Mouse (Mus musculus) stomach, postnatal 0 days (tissue): ENCODE measurements around the gene Igfbp5. TPM values are rescaled to one million over a fixed set of nuclear protein-coding genes. Genes with fewer than 3 reads are reported as not detected.

ENCODE experiments used
- ATAC-seq: fragments of 200-750 bp; cut with Nextera tagmentation; 2 replicates; pipeline ENCODE4 v1.8.0; 2017; ENCODE audit not compliant: low FRiP score, low TSS enrichment
- DNase-seq: peaks from one replicate; pipeline ENCODE4 v3.0.0-alpha.2; 2016; ENCODE audit warnings: low spot score
- H3K27ac ChIP-seq: fragments of 300-500 bp; sonication (generic); replicated peaks from 2 replicates; pipeline ENCODE4 v1.5.1; 2014; ENCODE audit warnings: mild to moderate bottlenecking, control low read depth
- H3K27me3 ChIP-seq: fragments of 300-500 bp; sonication (generic); 2 replicates; pipeline ENCODE4 v1.6.1; 2014; ENCODE audit warnings: low read length; ENCODE audit not compliant: control insufficient read depth, insufficient read depth
- H3K36me3 ChIP-seq: fragments of 300-500 bp; sonication (generic); 2 replicates; pipeline ENCODE4 v1.6.1; 2014; ENCODE audit warnings: low read length, mixed read lengths; ENCODE audit not compliant: control insufficient read depth, insufficient read depth
- H3K4me1 ChIP-seq: fragments of 300-500 bp; sonication (generic); replicated peaks from 2 replicates; pipeline ENCODE4 v1.6.1; 2014; ENCODE audit warnings: antibody characterized with exemption; ENCODE audit not compliant: control insufficient read depth, insufficient read depth
- H3K4me2 ChIP-seq: fragments of 300-500 bp; sonication (generic); replicated peaks from 2 replicates; pipeline ENCODE4 v1.6.1; 2014; ENCODE audit warnings: low read depth, mild to moderate bottlenecking, control low read depth, moderate library complexity
- H3K4me3 ChIP-seq: fragments of 300-500 bp; sonication (generic); 2 replicates; pipeline ENCODE4 v1.5.1; 2014; ENCODE audit warnings: low read depth, low read length, control low read depth
- H3K9ac ChIP-seq: fragments of 300-500 bp; sonication (generic); 2 replicates; pipeline ENCODE4 v1.6.1; 2014; ENCODE audit warnings: mild to moderate bottlenecking, low read length, control low read depth, mixed read lengths
- H3K9me3 ChIP-seq: fragments of 300-500 bp; sonication (generic); 2 replicates; pipeline ENCODE4 v1.6.1; 2016; ENCODE audit warnings: low read length; ENCODE audit not compliant: control insufficient read depth
- CTCF ChIP-seq: IDR thresholded peaks from 2 replicates; pipeline ENCODE4 v1.5.1; 2016; ENCODE audit warnings: antibody characterized with exemption, low read depth, mild to moderate bottlenecking, moderate library complexity
- EP300 ChIP-seq: optimal IDR thresholded peaks from 2 replicates; pipeline ENCODE3; 2016; ENCODE audit warnings: antibody characterized with exemption
- WGBS: fragments of 180-500 bp; shearing (Covaris S2); extraction: QIAGEN DNeasy Blood & Tissue Kit; methylation state at CpG from one replicate; pipeline ENCODE4 v1.1.7; 2014; 5-methylcytosine and 5-hydroxymethylcytosine counted together
- polyA plus RNA-seq: library from polyadenylated mRNA; unstranded; fragments of >200 nt; fragmentation: Nextera tagmentation; extraction: Ambion mirVana; gene quantifications from 2 replicates; pipeline ENCODE4 v1.2.1, GENCODE M21; 2015

Gene Igfbp5
- polyA plus RNA-seq, 1 experiment from 2014 or later = 37.8 TPM

GRCm38 (mm10) chr1:72860502-72860901, 14.2 kb downstream of the Igfbp5 start:
- WGBS = 77% methylated on average over 2 of the region's 2 CpGs
- TF ChIP-seq EP300 = no peak
- ATAC-seq (no peak), DNase-seq (no peak)
- H3K9me3 ChIP-seq = no peaks in the 10 kb centered on the region
- H3K4me1 ChIP-seq = no peaks in the 10 kb centered on the region
- H3K27ac ChIP-seq = no peak overlapping the region
- no peaks in the 10 kb centered on the region for H3K27me3 ChIP-seq
- H3K36me3 ChIP-seq = peaks cover 35% of the 10 kb centered on the region
- H3K4me3 ChIP-seq = no peak overlapping the region
- H3K4me2 ChIP-seq = no peak overlapping the region
- no peak overlapping the region for H3K9ac ChIP-seq

GRCm38 (mm10) chr1:72859963-72860362, 14.7 kb downstream of the Igfbp5 start:
- 93% methylated on average over 9 of the region's 9 CpGs for WGBS
- TF ChIP-seq CTCF (no peak), EP300 (no peak)
- DNase-seq (no peak), ATAC-seq (no peak)
- Histone ChIP-seq H3K9me3 (no peaks in the 10 kb centered on the region), H3K36me3 (peaks cover 35% of the 10 kb centered on the region), H3K4me2 (no peak overlapping the region), H3K4me3 (no peak overlapping the region), H3K27ac (no peak overlapping the region), H3K9ac (no peak overlapping the region), H3K27me3 (no peaks in the 10 kb centered on the region), H3K4me1 (no peaks in the 10 kb centered on the region)

- WGBS = 80% methylated on average over 5 of the region's 5 CpGs
- TF ChIP-seq CTCF (no peak), EP300 (no peak)
- Histone ChIP-seq H3K4me2 (no peak overlapping the region), H3K9ac (no peak overlapping the region), H3K9me3 (no peaks in the 10 kb centered on the region), H3K4me1 (no peaks in the 10 kb centered on the region), H3K27ac (no peak overlapping the region), H3K36me3 (peaks cover 34% of the 10 kb centered on the region), H3K4me3 (no peak overlapping the region), H3K27me3 (no peaks in the 10 kb centered on the region)
- DNase-seq (no peak), ATAC-seq (no peak)
Measured at GRCm38 (mm10) chr1:72858874-72859273, 15.8 kb downstream of the Igfbp5 start.

- H3K36me3 ChIP-seq = peaks cover 31% of the 10 kb centered on the region
- TF ChIP-seq CTCF (no peak), EP300 (no peak)
- no peak overlapping the region for H3K27ac ChIP-seq
- no peaks in the 10 kb centered on the region for H3K9me3 ChIP-seq
- H3K27me3 ChIP-seq = no peaks in the 10 kb centered on the region
- ATAC-seq (no peak), DNase-seq (no peak)
- no peaks in the 10 kb centered on the region for H3K4me1 ChIP-seq
- H3K4me3 ChIP-seq = no peak overlapping the region
- no peak overlapping the region for H3K4me2 ChIP-seq
- H3K9ac ChIP-seq = no peak overlapping the region
- WGBS = 88% methylated on average over 9 of the region's 9 CpGs
Measured at GRCm38 (mm10) chr1:72858286-72858685, 16.4 kb downstream of the Igfbp5 start.

GRCm38 (mm10) chr1:72857631-72858030, 17.1 kb downstream of the Igfbp5 start:
- Histone ChIP-seq H3K9me3 (no peaks in the 10 kb centered on the region), H3K27me3 (no peaks in the 10 kb centered on the region), H3K4me1 (no peaks in the 10 kb centered on the region), H3K9ac (no peak overlapping the region), H3K4me2 (no peak overlapping the region), H3K36me3 (peaks cover 26% of the 10 kb centered on the region), H3K4me3 (no peak overlapping the region), H3K27ac (no peak overlapping the region)
- no peak for ATAC-seq
- no peak for DNase-seq
- WGBS = 60% methylated on average over 5 of the region's 5 CpGs
- TF ChIP-seq CTCF (no peak), EP300 (no peak)

- no peaks in the 10 kb centered on the region for H3K9me3 ChIP-seq
- ATAC-seq = no peak
Measured at GRCm38 (mm10) chr1:72857142-72857541, 17.5 kb downstream of the Igfbp5 start.

More at GRCm38 (mm10) chr1:72857142-72857541, 17.5 kb downstream of the Igfbp5 start:
- peaks cover 21% of the 10 kb centered on the region for H3K36me3 ChIP-seq
- no peak overlapping the region for H3K9ac ChIP-seq
- H3K4me1 ChIP-seq = no peaks in the 10 kb centered on the region
- no peak for DNase-seq
- H3K27ac ChIP-seq = no peak overlapping the region
- WGBS = 70% methylated on average over 7 of the region's 7 CpGs
- no peak overlapping the region for H3K4me2 ChIP-seq
- TF ChIP-seq CTCF = no peak
- TF ChIP-seq EP300 = no peak
- no peak overlapping the region for H3K4me3 ChIP-seq
- no peaks in the 10 kb centered on the region for H3K27me3 ChIP-seq
